Mouse (Mus musculus) liver, embryonic 13.5 days (tissue): ENCODE results near the gene Knop1. TPM values are rescaled to one million over a fixed set of nuclear protein-coding genes. Genes with fewer than 3 reads are reported as not detected.

Experiments used
- ATAC-seq: fragments of 200-750 bp; cut with Nextera tagmentation; 2 replicates; pipeline ENCODE4 v1.8.0; 2017; ENCODE audit warnings: low read depth, mild to moderate bottlenecking, moderate number of reproducible peaks, moderate library complexity
- DNase-seq: peaks from one replicate; pipeline ENCODE4 v3.0.0; 2022
- H3K27ac ChIP-seq: fragments of 300-500 bp; sonication (generic); 2 replicates; pipeline ENCODE4 v1.5.1; 2015; ENCODE audit warnings: moderate library complexity, mild to moderate bottlenecking, inconsistent platforms
- H3K27me3 ChIP-seq: fragments of 300-500 bp; sonication (generic); 2 replicates; pipeline ENCODE4 v1.6.1; 2015; ENCODE audit warnings: mild to moderate bottlenecking, inconsistent platforms
- H3K36me3 ChIP-seq: fragments of 300-500 bp; sonication (generic); 2 replicates; pipeline ENCODE4 v1.6.1; 2015; ENCODE audit warnings: mild to moderate bottlenecking, inconsistent platforms
- H3K4me1 ChIP-seq: fragments of 300-500 bp; sonication (generic); replicated peaks from 2 replicates; pipeline ENCODE4 v1.6.1; 2015; ENCODE audit warnings: inconsistent platforms
- H3K4me2 ChIP-seq: fragments of 300-500 bp; sonication (generic); 2 replicates; pipeline ENCODE4 v1.6.1; 2015; ENCODE audit warnings: inconsistent platforms, mild to moderate bottlenecking, moderate library complexity
- H3K4me3 ChIP-seq: fragments of 300-500 bp; sonication (generic); replicated peaks from 2 replicates; pipeline ENCODE4 v1.5.1; 2015; ENCODE audit warnings: mild to moderate bottlenecking, inconsistent platforms
- H3K9ac ChIP-seq: fragments of 300-500 bp; sonication (generic); 2 replicates; pipeline ENCODE4 v1.6.1; 2015; ENCODE audit warnings: mild to moderate bottlenecking, inconsistent platforms
- H3K9me3 ChIP-seq: fragments of 300-500 bp; sonication (generic); replicated peaks from 2 replicates; pipeline ENCODE4 v1.6.1; 2016; ENCODE audit warnings: inconsistent platforms
- WGBS: fragments of 180-500 bp; shearing (Covaris S2); methylation state at CpG from one replicate; pipeline ENCODE4 v1.1.7; 2015; ENCODE audit not compliant: insufficient replicate concordance; 5-methylcytosine and 5-hydroxymethylcytosine counted together
- polyA plus RNA-seq: library from polyadenylated mRNA; unstranded; fragments of >200 nt; fragmentation: Nextera tagmentation; extraction: Ambion mirVana; gene quantifications from 2 replicates; pipeline ENCODE4 v1.2.1, GENCODE M21; 2015

Gene Knop1
- polyA plus RNA-seq, 1 experiment from 2014 or later, result 52.5 TPM

- Histone ChIP-seq H3K9me3 (no peaks in the 10 kb centered on the region), H3K4me1 (no peaks in the 10 kb centered on the region), H3K4me2 (no peak overlapping the region), H3K9ac (no peak overlapping the region), H3K36me3 (no peaks in the 10 kb centered on the region), H3K27ac (no peak overlapping the region), H3K4me3 (no peak overlapping the region), H3K27me3 (no peaks in the 10 kb centered on the region)
- DNase-seq, result no peak
- 62% methylated on average over 3 of the region's 3 CpGs for WGBS
- no peak for ATAC-seq
Observed at GRCm38 (mm10) chr7:118879466-118880029, 23.5 kb upstream of the Knop1 start.

- Histone ChIP-seq H3K9ac (no peak overlapping the region), H3K4me2 (no peak overlapping the region), H3K27me3 (no peaks in the 10 kb centered on the region), H3K4me3 (no peak overlapping the region), H3K4me1 (no peaks in the 10 kb centered on the region), H3K27ac (no peak overlapping the region), H3K36me3 (no peaks in the 10 kb centered on the region), H3K9me3 (no peaks in the 10 kb centered on the region)
- WGBS, result 51% methylated on average over 2 of the region's 2 CpGs
- DNase-seq (no peak), ATAC-seq (no peak)
Observed at GRCm38 (mm10) chr7:118865362-118865761, 9.3 kb upstream of the Knop1 start.

DNA sequence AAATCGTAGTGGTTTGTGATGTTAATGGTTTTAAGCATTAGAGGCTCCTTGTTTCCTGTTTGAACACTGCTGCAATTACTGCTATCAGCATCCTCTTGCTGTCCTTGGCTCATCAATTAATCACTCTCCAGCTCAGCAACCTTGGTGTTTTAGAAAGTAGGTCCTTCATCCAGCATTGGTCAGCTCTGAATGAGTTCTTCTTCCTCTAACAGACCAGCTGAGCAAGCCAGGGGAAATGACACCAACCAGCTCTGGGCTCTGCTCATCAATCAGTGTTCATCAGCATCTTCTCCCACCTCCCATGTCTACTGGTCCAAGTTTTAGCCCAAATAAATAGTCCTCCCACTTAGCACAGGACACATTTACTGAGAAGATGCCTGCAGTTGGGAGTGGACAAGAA is 2.6 kb upstream of the Knop1 start:
- ATAC-seq (no peak), DNase-seq (no peak)
- no peak overlapping the region for H3K4me3 ChIP-seq
- H3K27me3 ChIP-seq, result no peaks in the 10 kb centered on the region
- 63% methylated on average over 1 of the region's 1 CpGs for WGBS
- H3K9ac ChIP-seq, result no peak overlapping the region
- no peaks in the 10 kb centered on the region for H3K36me3 ChIP-seq
- H3K4me1 ChIP-seq, result peaks cover 21% of the 10 kb centered on the region
- no peak overlapping the region for H3K4me2 ChIP-seq
- H3K27ac ChIP-seq, result no peak overlapping the region
- H3K9me3 ChIP-seq, result no peaks in the 10 kb centered on the region

- peaks cover 27% of the 10 kb centered on the region for H3K36me3 ChIP-seq
- peak within 1 kb of the TSS; percentile 31 for H3K27ac ChIP-seq
- DNase-seq (peak; percentile 83), ATAC-seq (peak; percentile 96)
- H3K4me1 ChIP-seq, result peaks cover 35% of the 10 kb centered on the region
- no peaks in the 10 kb centered on the region for H3K9me3 ChIP-seq
- H3K4me3 ChIP-seq, result peak within 1 kb of the TSS; percentile 81
- no peaks in the 10 kb centered on the region for H3K27me3 ChIP-seq
- H3K9ac ChIP-seq, result peak within 1 kb of the TSS; percentile 81
- H3K4me2 ChIP-seq, result peak within 1 kb of the TSS; percentile 80
- WGBS, result under 1% methylated on average over 57 of the region's 57 CpGs
Observed at GRCm38 (mm10) chr7:118855171-118855876, 730 bp downstream of the Knop1 start, which contains the start of gene Iqck. Iqck (plus strand) TSS chr7:118855752.

GRCm38 (mm10) chr7:118854606-118855005 is 1.4 kb downstream of the Knop1 start:
- Histone ChIP-seq H3K9me3 (no peaks in the 10 kb centered on the region), H3K36me3 (peaks cover 34% of the 10 kb centered on the region), H3K27ac (peak overlapping the region; percentile 31; the same call in 1 of the 2 replicates), H3K27me3 (no peaks in the 10 kb centered on the region), H3K4me1 (peaks cover 41% of the 10 kb centered on the region), H3K4me2 (peak overlapping the region; percentile 80), H3K9ac (peak overlapping the region; percentile 81), H3K4me3 (peak overlapping the region; percentile 81)
- DNase-seq (peak; percentile 3), ATAC-seq (no peak)
- WGBS, result 9% methylated on average over 3 of the region's 3 CpGs

- Histone ChIP-seq H3K4me2 (no peak overlapping the region), H3K9me3 (no peaks in the 10 kb centered on the region), H3K36me3 (peaks cover 54% of the 10 kb centered on the region), H3K4me3 (no peak overlapping the region), H3K9ac (no peak overlapping the region), H3K27me3 (no peaks in the 10 kb centered on the region), H3K4me1 (peaks cover 45% of the 10 kb centered on the region), H3K27ac (no peak overlapping the region)
- WGBS, result 87% methylated on average over 4 of the region's 4 CpGs
- ATAC-seq, result no peak
- no peak for DNase-seq
Observed at GRCm38 (mm10) chr7:118852611-118853010, 3.4 kb downstream of the Knop1 start.

- peaks cover 64% of the 10 kb centered on the region for H3K36me3 ChIP-seq
- no peaks in the 10 kb centered on the region for H3K27me3 ChIP-seq
- no peak overlapping the region for H3K9ac ChIP-seq
- H3K9me3 ChIP-seq, result no peaks in the 10 kb centered on the region
- no peak overlapping the region for H3K27ac ChIP-seq
- no peak overlapping the region for H3K4me2 ChIP-seq
- peaks cover 45% of the 10 kb centered on the region for H3K4me1 ChIP-seq
- DNase-seq, result no peak
- 85% methylated on average over 7 of the region's 7 CpGs for WGBS
- H3K4me3 ChIP-seq, result no peak overlapping the region
- no peak for ATAC-seq
Observed at GRCm38 (mm10) chr7:118851571-118851970, 4.5 kb downstream of the Knop1 start.

GRCm38 (mm10) chr7:118850676-118851290 is 5.3 kb downstream of the Knop1 start:
- Histone ChIP-seq H3K36me3 (peaks cover 72% of the 10 kb centered on the region), H3K4me3 (no peak overlapping the region), H3K9me3 (no peaks in the 10 kb centered on the region), H3K4me1 (peaks cover 38% of the 10 kb centered on the region), H3K4me2 (no peak overlapping the region), H3K9ac (no peak overlapping the region), H3K27ac (no peak overlapping the region), H3K27me3 (no peaks in the 10 kb centered on the region)
- 72% methylated on average over 9 of the region's 9 CpGs for WGBS
- ATAC-seq, result no peak
- no peak for DNase-seq

- peak; percentile 51 for ATAC-seq
- Histone ChIP-seq H3K4me3 (no peak overlapping the region), H3K9ac (no peak overlapping the region), H3K36me3 (peaks cover 83% of the 10 kb centered on the region), H3K27ac (no peak overlapping the region; the same call in 1 of the 2 replicates), H3K4me2 (no peak overlapping the region), H3K9me3 (no peaks in the 10 kb centered on the region), H3K27me3 (no peaks in the 10 kb centered on the region), H3K4me1 (peaks cover 38% of the 10 kb centered on the region)
- DNase-seq, result no peak
- 43% methylated on average over 5 of the region's 5 CpGs for WGBS
Observed at GRCm38 (mm10) chr7:118849543-118850250, 6.4 kb downstream of the Knop1 start.

DNA sequence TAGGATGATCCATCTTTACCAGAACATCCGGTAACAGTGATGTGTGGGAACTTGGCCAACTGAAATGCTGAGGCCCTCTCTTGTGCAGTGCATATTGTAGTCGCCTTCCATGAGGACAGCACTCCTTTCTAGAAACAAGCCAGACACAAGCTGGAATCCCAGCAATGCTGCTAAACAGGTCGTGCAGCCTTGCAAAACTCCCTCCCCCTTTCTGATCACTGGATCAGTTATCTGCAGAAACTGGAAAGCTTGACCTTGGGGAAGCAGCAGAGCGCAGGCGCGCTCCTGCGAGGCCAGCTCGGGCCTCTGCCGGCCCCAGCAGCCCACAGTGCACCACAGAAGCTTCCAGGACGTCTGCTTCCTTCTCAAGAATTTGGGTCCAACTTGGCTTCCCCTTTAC is 7.3 kb downstream of the Knop1 start:
- 74% methylated on average over 10 of the region's 10 CpGs for WGBS
- H3K4me1 ChIP-seq, result peaks cover 29% of the 10 kb centered on the region
- no peak overlapping the region for H3K27ac ChIP-seq
- H3K4me2 ChIP-seq, result no peak overlapping the region
- peaks cover 92% of the 10 kb centered on the region for H3K36me3 ChIP-seq
- DNase-seq (no peak), ATAC-seq (no peak)
- H3K9me3 ChIP-seq, result no peaks in the 10 kb centered on the region
- H3K9ac ChIP-seq, result no peak overlapping the region
- no peak overlapping the region for H3K4me3 ChIP-seq
- H3K27me3 ChIP-seq, result no peaks in the 10 kb centered on the region

DNA sequence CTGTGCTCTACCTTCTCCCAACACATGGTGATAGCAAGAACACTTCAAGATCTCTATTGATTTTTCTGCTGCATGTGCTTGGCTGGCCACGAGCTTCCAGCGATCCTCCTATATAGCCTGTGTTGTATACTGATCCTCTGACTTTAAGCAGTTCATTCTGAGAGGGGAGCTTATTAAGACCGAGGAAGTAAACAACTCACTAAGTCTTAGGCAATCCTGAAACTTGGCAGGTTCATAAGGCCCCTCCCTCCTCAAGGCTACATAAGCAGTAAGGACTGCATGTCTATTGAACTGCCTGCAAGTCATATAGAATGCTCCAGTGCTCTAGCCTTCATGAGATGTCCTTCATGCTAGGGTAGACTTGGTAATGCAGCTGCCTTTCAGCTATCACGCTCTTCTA is 9.7 kb downstream of the Knop1 start:
- H3K27ac ChIP-seq, result no peak overlapping the region
- peaks cover 100% of the 10 kb centered on the region for H3K36me3 ChIP-seq
- H3K9ac ChIP-seq, result no peak overlapping the region
- no peak overlapping the region for H3K4me2 ChIP-seq
- peaks cover 22% of the 10 kb centered on the region; the same call in 1 of the 2 replicates for H3K4me1 ChIP-seq
- H3K4me3 ChIP-seq, result no peak overlapping the region
- DNase-seq (no peak), ATAC-seq (no peak)
- 84% methylated on average over 4 of the region's 4 CpGs for WGBS
- H3K9me3 ChIP-seq, result no peaks in the 10 kb centered on the region
- H3K27me3 ChIP-seq, result no peaks in the 10 kb centered on the region
